Mouse (Mus musculus): ENCODE results near the gene Tekt3. TPM values are rescaled to one million over a fixed set of nuclear protein-coding genes. Genes with fewer than 3 reads are reported as not detected.

Gene Tekt3
- polyA plus RNA-seq, 1 experiment: 122 TPM

GRCm38 (mm10) chr11:63059911-63060310 lies 1.5 kb upstream of the Tekt3 start:
- H3K27ac ChIP-seq (ENCODE audit: control insufficient read depth, insufficient read depth, low read depth, low read length): no peak overlapping the region
- TF ChIP-seq CTCF (IDR thresholded peaks at IDR 0.05; ENCODE audit: control insufficient read depth, insufficient read depth, insufficient replicate concordance, low read depth, low read length) (no peak), POLR2A (IDR thresholded peaks at IDR 0.05; ENCODE audit: control insufficient read depth, low read depth, low read length) (no peak)
- no peaks in the 10 kb centered on the region for H3K36me3 ChIP-seq (ENCODE audit: control insufficient read depth, insufficient read depth, low read length)
- H3K4me3 ChIP-seq (ENCODE audit: control insufficient read depth, low read depth, low read length): no peak overlapping the region
- H3K27me3 ChIP-seq (ENCODE audit: control insufficient read depth, insufficient read depth, low read length): no peaks in the 10 kb centered on the region
- peaks cover 13% of the 10 kb centered on the region for H3K4me1 ChIP-seq (ENCODE audit: control insufficient read depth, insufficient read depth, low read length)

GRCm38 (mm10) chr11:63066526-63066925 lies 5.1 kb downstream of the Tekt3 start:
- no peaks in the 10 kb centered on the region for H3K36me3 ChIP-seq (ENCODE audit: control insufficient read depth, insufficient read depth, low read length)
- TF ChIP-seq CTCF (IDR thresholded peaks at IDR 0.05; ENCODE audit: control insufficient read depth, insufficient read depth, insufficient replicate concordance, low read depth, low read length) (no peak), POLR2A (IDR thresholded peaks at IDR 0.05; ENCODE audit: control insufficient read depth, low read depth, low read length) (no peak)
- H3K4me1 ChIP-seq (ENCODE audit: control insufficient read depth, insufficient read depth, low read length): peaks cover 3% of the 10 kb centered on the region

GRCm38 (mm10) chr11:63070081-63070480 lies 8.6 kb downstream of the Tekt3 start:
- H3K36me3 ChIP-seq (ENCODE audit: control insufficient read depth, insufficient read depth, low read length): no peaks in the 10 kb centered on the region
- no peak for TF ChIP-seq POLR2A (IDR thresholded peaks at IDR 0.05; ENCODE audit: control insufficient read depth, low read depth, low read length)
- TF ChIP-seq CTCF (IDR thresholded peaks at IDR 0.05; ENCODE audit: control insufficient read depth, insufficient read depth, insufficient replicate concordance, low read depth, low read length): no peak
- H3K27me3 ChIP-seq (ENCODE audit: control insufficient read depth, insufficient read depth, low read length): no peaks in the 10 kb centered on the region
- H3K4me1 ChIP-seq (ENCODE audit: control insufficient read depth, insufficient read depth, low read length): no peaks in the 10 kb centered on the region
- no peak overlapping the region for H3K27ac ChIP-seq (ENCODE audit: control insufficient read depth, insufficient read depth, low read depth, low read length)
- H3K4me3 ChIP-seq (ENCODE audit: control insufficient read depth, low read depth, low read length): no peak overlapping the region

More at GRCm38 (mm10) chr11:63066526-63066925, 5.1 kb downstream of the Tekt3 start:
- H3K4me3 ChIP-seq (ENCODE audit: control insufficient read depth, low read depth, low read length): no peak overlapping the region
- no peaks in the 10 kb centered on the region for H3K27me3 ChIP-seq (ENCODE audit: control insufficient read depth, insufficient read depth, low read length)
- no peak overlapping the region for H3K27ac ChIP-seq (ENCODE audit: control insufficient read depth, insufficient read depth, low read depth, low read length)

- TF ChIP-seq POLR2A (IDR thresholded peaks at IDR 0.05; ENCODE audit: control insufficient read depth, low read depth, low read length): no peak
- peak; percentile 28; the same call in 1 of the 2 replicates for TF ChIP-seq CTCF (IDR thresholded peaks at IDR 0.05; ENCODE audit: control insufficient read depth, insufficient read depth, insufficient replicate concordance, low read depth, low read length)
- Histone ChIP-seq H3K27ac (ENCODE audit: control insufficient read depth, insufficient read depth, low read depth, low read length) (no peak overlapping the region), H3K4me3 (ENCODE audit: control insufficient read depth, low read depth, low read length) (no peak overlapping the region)
These were observed 23.1 kb downstream of the Tekt3 start for GRCm38 (mm10) chr11:63084536-63084935.

GRCm38 (mm10) chr11:63088672-63089071 lies 27.2 kb downstream of the Tekt3 start:
- no peak overlapping the region for H3K27ac ChIP-seq (ENCODE audit: control insufficient read depth, insufficient read depth, low read depth, low read length)
- no peaks in the 10 kb centered on the region; the same call in 1 of the 2 replicates for H3K4me1 ChIP-seq (ENCODE audit: control insufficient read depth, insufficient read depth, low read length)
- no peaks in the 10 kb centered on the region for H3K27me3 ChIP-seq (ENCODE audit: control insufficient read depth, insufficient read depth, low read length)
- TF ChIP-seq CTCF (IDR thresholded peaks at IDR 0.05; ENCODE audit: control insufficient read depth, insufficient read depth, insufficient replicate concordance, low read depth, low read length) (no peak), POLR2A (IDR thresholded peaks at IDR 0.05; ENCODE audit: control insufficient read depth, low read depth, low read length) (no peak)
- H3K4me3 ChIP-seq (ENCODE audit: control insufficient read depth, low read depth, low read length): no peak overlapping the region
- no peaks in the 10 kb centered on the region for H3K36me3 ChIP-seq (ENCODE audit: control insufficient read depth, insufficient read depth, low read length)

More at GRCm38 (mm10) chr11:63084536-63084935, 23.1 kb downstream of the Tekt3 start:
- H3K36me3 ChIP-seq (ENCODE audit: control insufficient read depth, insufficient read depth, low read length): no peaks in the 10 kb centered on the region
- H3K27me3 ChIP-seq (ENCODE audit: control insufficient read depth, insufficient read depth, low read length): no peaks in the 10 kb centered on the region
- H3K4me1 ChIP-seq (ENCODE audit: control insufficient read depth, insufficient read depth, low read length): no peaks in the 10 kb centered on the region; the same call in 1 of the 2 replicates

GRCm38 (mm10) chr11:63090210-63090609 lies 28.8 kb downstream of the Tekt3 start:
- H3K27ac ChIP-seq (ENCODE audit: control insufficient read depth, insufficient read depth, low read depth, low read length): no peak overlapping the region
- TF ChIP-seq CTCF (IDR thresholded peaks at IDR 0.05; ENCODE audit: control insufficient read depth, insufficient read depth, insufficient replicate concordance, low read depth, low read length) (no peak), POLR2A (IDR thresholded peaks at IDR 0.05; ENCODE audit: control insufficient read depth, low read depth, low read length) (no peak)

GRCm38 (mm10) chr11:63090986-63091385 lies 29.5 kb downstream of the Tekt3 start:
- H3K27me3 ChIP-seq (ENCODE audit: control insufficient read depth, insufficient read depth, low read length): no peaks in the 10 kb centered on the region
- no peaks in the 10 kb centered on the region; the same call in 1 of the 2 replicates for H3K4me1 ChIP-seq (ENCODE audit: control insufficient read depth, insufficient read depth, low read length)
- no peaks in the 10 kb centered on the region for H3K36me3 ChIP-seq (ENCODE audit: control insufficient read depth, insufficient read depth, low read length)
- H3K27ac ChIP-seq (ENCODE audit: control insufficient read depth, insufficient read depth, low read depth, low read length): no peak overlapping the region
- H3K4me3 ChIP-seq (ENCODE audit: control insufficient read depth, low read depth, low read length): no peak overlapping the region
- TF ChIP-seq CTCF (IDR thresholded peaks at IDR 0.05; ENCODE audit: control insufficient read depth, insufficient read depth, insufficient replicate concordance, low read depth, low read length) (no peak), POLR2A (IDR thresholded peaks at IDR 0.05; ENCODE audit: control insufficient read depth, low read depth, low read length) (no peak)

More at GRCm38 (mm10) chr11:63090210-63090609, 28.8 kb downstream of the Tekt3 start:
- Histone ChIP-seq H3K36me3 (ENCODE audit: control insufficient read depth, insufficient read depth, low read length) (no peaks in the 10 kb centered on the region), H3K27me3 (ENCODE audit: control insufficient read depth, insufficient read depth, low read length) (no peaks in the 10 kb centered on the region), H3K4me3 (ENCODE audit: control insufficient read depth, low read depth, low read length) (no peak overlapping the region), H3K4me1 (ENCODE audit: control insufficient read depth, insufficient read depth, low read length) (no peaks in the 10 kb centered on the region; the same call in 1 of the 2 replicates)
